ENCODE assay signal across 18 mouse cellular contexts in genomic region chr7:139610328-139610727, GRCm38 (mm10). TPM values are rescaled to one million over a fixed set of nuclear protein-coding genes. Genes with fewer than 3 reads are reported as not detected.
"Had no signal": no experiment of that assay in that cellular context is flagged by ENCODE, and none has a peak within 500 bp of the region (broad histone marks: within the 10 kb centered on the region; RNA-seq: fewer than 3 reads in every experiment).

No protein-coding gene starts in this region.

- ATAC-seq: midbrain, embryonic 13.5 days; midbrain, embryonic 15.5 days had no signal

- H3K36me3 ChIP-seq: midbrain, embryonic 13.5 days; midbrain, embryonic 15.5 days; neural tube, embryonic 12.5 days had no signal

- H3K27ac ChIP-seq: midbrain, embryonic 13.5 days; midbrain, embryonic 15.5 days; neural tube, embryonic 12.5 days had no signal

- DNase-seq: lung, adult 18-20 months; lung, embryonic 14.5 days; lung, postnatal 10 days; lung, postnatal 4 days; retina, postnatal 1 day; right cerebral cortex, adult 18-20 months; right cerebral cortex, postnatal 25 days; right cerebral cortex, postnatal 4 days; spleen, adult 18-20 months; thymus, adult 18-20 months; thymus, postnatal 14 days; thymus, postnatal 36 days had no signal

- H3K27me3 ChIP-seq: midbrain, embryonic 15.5 days had no signal

- H3K9ac ChIP-seq: lung, embryonic 14.5 days; midbrain, embryonic 13.5 days; midbrain, embryonic 15.5 days; neural tube, embryonic 12.5 days had no signal

- H3K4me1 ChIP-seq: midbrain, embryonic 13.5 days; midbrain, embryonic 15.5 days; neural tube, embryonic 12.5 days had no signal

- H3K9me3 ChIP-seq: megakaryocyte, embryonic 14.5 days; midbrain, embryonic 13.5 days; midbrain, embryonic 15.5 days; neural tube, embryonic 12.5 days had no signal

- H3K4me3 ChIP-seq: megakaryocyte, embryonic 14.5 days; midbrain, embryonic 13.5 days; midbrain, embryonic 15.5 days; neural tube, embryonic 12.5 days had no signal

RNA-seq across cellular contexts. Expression of gene Nkx6-2, which starts 27.7 kb away (rescaled TPM):
- total RNA-seq: monocyte, adult 5-6 weeks; neutrophil, adult 5-6 weeks had no signal
- polyA plus RNA-seq: lung, embryonic 14.5 days had no signal
